Mouse (Mus musculus) thymus, postnatal 10 days (tissue): ENCODE data around the gene Clcn7.

Source experiments
- DNase-seq, 2 experiments: peaks; one replicate each; pipeline ENCODE4 v3.0.0; 2021; ENCODE audit warnings: low spot score in 2 of 2

Gene Clcn7

GRCm38 (mm10) chr17:25210680-25211466 is 77.7 kb downstream of the Clcn7 start:
- DNase-seq: no peak

DNA sequence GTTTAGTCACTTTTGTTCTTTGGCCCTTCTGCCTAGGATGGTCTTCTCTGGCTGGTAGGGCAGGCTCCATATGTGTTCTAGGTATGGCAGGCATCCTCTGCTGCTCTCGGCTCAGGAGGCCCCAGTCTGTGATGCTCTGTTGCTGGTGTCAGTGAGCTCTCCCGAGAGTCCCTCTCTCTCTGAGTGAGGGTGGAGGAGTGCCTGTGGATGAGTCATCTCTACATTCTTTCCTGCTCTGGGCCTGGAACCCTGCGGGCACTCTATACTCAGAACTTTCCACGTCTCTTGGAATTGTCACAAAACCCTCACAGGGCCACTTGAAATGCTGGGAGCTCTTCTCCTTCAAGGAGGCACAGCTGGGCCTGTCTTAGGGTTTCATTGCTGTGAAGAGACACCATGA is 78.5 kb downstream of the Clcn7 start:
- DNase-seq: no peak
